Mouse (Mus musculus) cerebellum, adult 9-11 months (tissue): ENCODE results near the gene C1qtnf12.

Source experiments
- DNase-seq: peaks from one replicate; pipeline ENCODE4 v3.0.0; 2022

C1qtnf12 gene

DNA sequence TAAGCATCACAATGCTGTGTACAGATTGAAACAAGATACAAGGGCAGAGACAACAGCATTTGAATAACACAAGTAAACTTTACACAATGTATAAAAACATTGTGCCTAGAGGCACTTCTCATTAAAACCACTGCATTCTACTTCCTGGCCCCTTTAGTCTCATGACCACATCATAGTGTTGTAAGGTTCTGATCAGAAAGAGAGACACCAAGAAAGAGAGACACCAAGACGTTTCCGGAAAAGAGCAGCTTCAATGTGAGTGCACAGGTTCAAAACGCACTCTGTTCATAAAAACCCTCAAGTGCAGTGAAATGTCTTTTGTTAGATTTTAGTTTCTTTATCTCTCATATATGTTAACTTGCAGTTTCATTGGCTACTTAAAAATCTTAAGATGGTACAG, 42.0 kb downstream of the C1qtnf12 start:
- no peak for DNase-seq

GRCm38 (mm10) chr4:156008369-156008768, 46.3 kb downstream of the C1qtnf12 start:
- DNase-seq = no peak

- DNase-seq = no peak
These were observed 51.5 kb downstream of the C1qtnf12 start, which contains the start of gene Tnfrsf4 for GRCm38 (mm10) chr4:156013637-156014036. Tnfrsf4 (plus strand) TSS chr4:156013843.

GRCm38 (mm10) chr4:156014436-156014835, 52.3 kb downstream of the C1qtnf12 start:
- no peak for DNase-seq
